Mouse (Mus musculus) cerebellum, postnatal 14 days (tissue): ENCODE results near the gene Bahcc1.

Experiments
- DNase-seq, 2 experiments: peaks; one replicate each; pipeline ENCODE4 v3.0.0; 2021; ENCODE audit warnings: mixed read lengths in 2 of 2

Gene Bahcc1

GRCm38 (mm10) chr11:120298441-120299141, 65.8 kb downstream of the Bahcc1 start:
- DNase-seq = no peak

- no peak for DNase-seq
Observed at GRCm38 (mm10) chr11:120299484-120299883, 66.7 kb downstream of the Bahcc1 start.

- no peak for DNase-seq
Observed at GRCm38 (mm10) chr11:120303119-120303518, 70.4 kb downstream of the Bahcc1 start.

- DNase-seq = no peak
Observed at GRCm38 (mm10) chr11:120303559-120304349, 71.0 kb downstream of the Bahcc1 start.

GRCm38 (mm10) chr11:120304350-120304694, 71.6 kb downstream of the Bahcc1 start:
- peak in 1 of 2 experiments; percentile 46 for DNase-seq

- DNase-seq = peak; percentile 95
Observed at GRCm38 (mm10) chr11:120304886-120305534, 72.3 kb downstream of the Bahcc1 start.

GRCm38 (mm10) chr11:120305535-120306365, 73.0 kb downstream of the Bahcc1 start:
- DNase-seq = no peak

- peak in 1 of 2 experiments; percentile 16 for DNase-seq
Observed at GRCm38 (mm10) chr11:120306366-120307131, 73.8 kb downstream of the Bahcc1 start.

GRCm38 (mm10) chr11:120307132-120307413, 74.3 kb downstream of the Bahcc1 start:
- peak in 1 of 2 experiments; percentile 24 for DNase-seq

GRCm38 (mm10) chr11:120307566-120308430, 75.1 kb downstream of the Bahcc1 start:
- peak; percentile 99 to 100 for DNase-seq

- DNase-seq = peak; percentile 10 to 16
Observed at GRCm38 (mm10) chr11:120308441-120309320, 75.9 kb downstream of the Bahcc1 start.

- peak; percentile 96 to 97 for DNase-seq
Observed at GRCm38 (mm10) chr11:120310813-120311312, 78.1 kb downstream of the Bahcc1 start.

- peak; percentile 30 to 31 for DNase-seq
Observed at GRCm38 (mm10) chr11:120311561-120311960, 78.8 kb downstream of the Bahcc1 start.

GRCm38 (mm10) chr11:120312069-120312468, 79.3 kb downstream of the Bahcc1 start:
- DNase-seq = no peak

- peak in 1 of 2 experiments; percentile 4 for DNase-seq
Observed at GRCm38 (mm10) chr11:120313906-120314685, 81.3 kb downstream of the Bahcc1 start.

- peak; percentile 25 to 60 for DNase-seq
Observed at GRCm38 (mm10) chr11:120314721-120315415, 82.1 kb downstream of the Bahcc1 start.

GRCm38 (mm10) chr11:120315416-120315761, 82.6 kb downstream of the Bahcc1 start:
- DNase-seq = peak; percentile 65 to 69
